Mouse (Mus musculus): ENCODE measurements around the gene Sik3.

Sik3 gene

DNA sequence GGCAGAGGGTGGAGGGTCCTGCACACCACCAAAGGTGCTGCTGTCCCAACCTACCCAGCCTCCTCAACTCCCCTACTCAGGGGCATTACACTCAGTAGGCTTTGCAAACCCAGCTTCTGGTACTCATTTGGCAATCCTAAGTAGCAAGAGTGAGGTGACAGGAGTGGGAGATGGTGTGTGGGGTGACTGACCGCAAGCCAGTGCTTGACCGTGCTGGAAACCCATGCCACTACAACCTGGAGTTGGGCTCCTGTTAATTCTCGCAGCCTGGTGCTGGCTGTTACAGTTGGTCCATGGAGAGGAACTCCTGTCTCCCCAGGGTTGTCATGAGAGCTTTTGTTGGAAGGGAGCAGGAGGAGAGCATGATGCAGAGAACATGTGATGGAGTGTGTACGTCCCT is 258.2 kb downstream of the Sik3 start:
- DNase-seq (ENCODE audit: low read depth, low spot score), result no peak

DNA sequence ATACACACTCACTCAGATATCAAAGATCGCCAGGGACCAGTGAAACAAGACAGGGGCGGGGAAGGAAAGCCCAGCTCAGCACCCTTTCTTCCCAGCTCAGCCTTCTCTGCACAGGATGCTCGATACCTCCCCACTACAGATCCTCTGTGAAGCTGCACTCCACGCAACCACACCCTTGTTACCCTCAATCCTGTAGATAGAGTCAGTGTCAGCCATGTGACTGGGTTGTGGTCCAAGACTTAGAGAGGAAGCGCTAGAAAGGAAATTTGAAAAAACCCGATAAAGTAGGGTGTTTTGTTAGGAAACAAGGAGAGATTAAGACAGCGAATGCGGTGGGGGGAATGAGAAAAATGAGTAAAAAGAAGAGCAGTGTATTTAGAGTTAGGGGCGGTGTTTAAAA is 259.4 kb downstream of the Sik3 start:
- no peak for DNase-seq (ENCODE audit: low read depth, low spot score)

DNA sequence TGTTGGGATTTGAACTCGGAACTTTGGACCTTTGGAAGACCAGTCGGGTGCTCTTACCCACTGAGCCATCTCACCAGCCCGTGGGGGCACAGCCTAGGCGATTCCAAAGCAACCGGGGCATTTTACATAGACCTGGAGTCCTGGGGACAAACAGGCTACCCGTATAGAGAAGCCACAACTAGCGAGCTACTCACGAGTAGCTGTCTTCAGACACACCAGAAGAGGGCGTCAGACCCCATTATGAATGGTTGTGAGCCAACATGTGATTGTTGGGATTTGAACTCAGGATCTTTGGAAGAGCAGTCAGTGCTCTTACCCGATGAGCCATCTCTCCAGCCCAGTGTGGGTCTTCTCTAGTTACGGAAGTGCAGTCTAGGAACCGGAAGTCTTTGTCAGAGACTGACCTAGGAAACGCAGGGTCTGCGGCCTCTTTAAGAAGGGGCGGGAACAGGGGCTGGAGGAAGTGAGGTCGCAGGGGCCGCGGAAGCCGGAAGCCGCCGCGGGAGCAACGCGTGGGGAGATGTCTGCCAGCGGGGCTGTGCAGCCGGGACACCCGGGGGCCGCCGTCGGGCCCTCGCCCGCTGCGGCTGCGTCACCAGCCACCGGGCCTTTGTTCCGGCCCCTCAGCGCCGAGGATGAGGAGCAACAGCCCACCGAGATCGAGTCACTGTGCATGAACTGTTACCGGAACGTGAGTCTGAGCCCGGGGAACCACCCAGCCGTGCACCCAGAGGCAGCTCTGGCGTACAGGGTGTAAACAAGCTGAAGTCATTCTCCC is 260.2 kb downstream of the Sik3 start, which contains the start of gene Zpr1:
TSS of gene Zpr1 (plus strand) at position 388 of the 778 bp plus-strand sequence.
- peak; percentile 92 for DNase-seq (ENCODE audit: low read depth, low spot score)
